Mouse (Mus musculus): ENCODE results near the gene Lyrm1.
A peak's percentile ranks its signal among the peaks of the same experiment; 100 is the strongest.

Gene Lyrm1

GRCm38 (mm10) chr7:119895639-119896512, at the start of gene Lyrm1, which contains the start of gene Dcun1d3:
Gene Lyrm1, plus strand, starts transcription at chr7:119895861.
Gene Dcun1d3, minus strand, starts transcription at chr7:119896298.
- DNase-seq: peak; percentile 96 to 99

- no peak for DNase-seq
Measured at GRCm38 (mm10) chr7:119847396-119847795, 48.3 kb upstream of the Lyrm1 start.

- DNase-seq: peak; percentile 57 to 76
Measured at GRCm38 (mm10) chr7:119849096-119849495, 46.6 kb upstream of the Lyrm1 start.

GRCm38 (mm10) chr7:119850737-119851136, 44.9 kb upstream of the Lyrm1 start:
- DNase-seq: no peak

- DNase-seq: no peak
Measured at GRCm38 (mm10) chr7:119852494-119852893, 43.2 kb upstream of the Lyrm1 start.

- no peak for DNase-seq
Measured at GRCm38 (mm10) chr7:119853186-119853585, 42.5 kb upstream of the Lyrm1 start.

- no peak for DNase-seq
Measured at GRCm38 (mm10) chr7:119854362-119854761, 41.3 kb upstream of the Lyrm1 start.

- no peak for DNase-seq
Measured at GRCm38 (mm10) chr7:119855031-119855430, 40.6 kb upstream of the Lyrm1 start.

- no peak for DNase-seq
Measured at GRCm38 (mm10) chr7:119859476-119859875, 36.2 kb upstream of the Lyrm1 start.

- DNase-seq: no peak
Measured at GRCm38 (mm10) chr7:119860116-119860515, 35.5 kb upstream of the Lyrm1 start.

GRCm38 (mm10) chr7:119860554-119860953, 35.1 kb upstream of the Lyrm1 start:
- no peak for DNase-seq

GRCm38 (mm10) chr7:119860971-119861334, 34.7 kb upstream of the Lyrm1 start:
- DNase-seq: no peak

GRCm38 (mm10) chr7:119861335-119862091, 34.1 kb upstream of the Lyrm1 start:
- peak; percentile 44 to 47 for DNase-seq

- DNase-seq: no peak
Measured at GRCm38 (mm10) chr7:119862167-119862566, 33.5 kb upstream of the Lyrm1 start.

GRCm38 (mm10) chr7:119864500-119864899, 31.2 kb upstream of the Lyrm1 start:
- DNase-seq: no peak

- no peak for DNase-seq
Measured at GRCm38 (mm10) chr7:119866136-119866535, 29.5 kb upstream of the Lyrm1 start.

- no peak for DNase-seq
Measured at GRCm38 (mm10) chr7:119872204-119872603, 23.5 kb upstream of the Lyrm1 start.

- no peak for DNase-seq
Measured at GRCm38 (mm10) chr7:119873050-119873449, 22.6 kb upstream of the Lyrm1 start.

- peak; percentile 32 to 50 for DNase-seq
Measured at GRCm38 (mm10) chr7:119875776-119876440, 19.8 kb upstream of the Lyrm1 start.

- no peak for DNase-seq
Measured at GRCm38 (mm10) chr7:119879171-119879570, 16.5 kb upstream of the Lyrm1 start.

- DNase-seq: no peak
Measured at GRCm38 (mm10) chr7:119880345-119880744, 15.3 kb upstream of the Lyrm1 start.

- no peak for DNase-seq
Measured at GRCm38 (mm10) chr7:119881229-119881628, 14.4 kb upstream of the Lyrm1 start.

GRCm38 (mm10) chr7:119887887-119888286, 7.8 kb upstream of the Lyrm1 start:
- no peak for DNase-seq

All from cerebellum, adult 18-20 months (tissue).